Mouse (Mus musculus): Measurements from ENCODE around the gene Gpc6. TPM values are rescaled to one million over a fixed set of nuclear protein-coding genes. Genes with fewer than 3 reads are reported as not detected.

Gpc6 gene
- total RNA-seq, 2 experiments from 2014 or later, result 35.6 to 41.2 TPM

Small RNA genes within 50 kb of the gene (microRNA-seq; reads per million reads assigned to microRNA genes)
- gene Mir6239, result 0 reads per million in 2 experiments
